Mouse (Mus musculus) cerebellum, adult 9-10 months (tissue): ENCODE measurements around the gene Muc20.
A peak's percentile ranks its signal among the peaks of the same experiment; 100 is the strongest.

Source experiments
- DNase-seq: peaks from one replicate; pipeline ENCODE4 v3.0.0; 2022

Gene Muc20

GRCm38 (mm10) chr16:32797426-32797689 lies at the start of gene Muc20:
TSS of gene Muc20 (minus strand) at chr16:32797435.
- no peak for DNase-seq

- DNase-seq = no peak
These were observed 34.3 kb upstream of the Muc20 start for GRCm38 (mm10) chr16:32831501-32831900.

GRCm38 (mm10) chr16:32829104-32829503 lies 31.9 kb upstream of the Muc20 start:
- no peak for DNase-seq

GRCm38 (mm10) chr16:32826521-32826920 lies 29.3 kb upstream of the Muc20 start:
- DNase-seq = no peak

- DNase-seq = no peak
These were observed 28.1 kb upstream of the Muc20 start for GRCm38 (mm10) chr16:32825380-32825779.

- no peak for DNase-seq
These were observed 26.8 kb upstream of the Muc20 start for GRCm38 (mm10) chr16:32824061-32824460.

- DNase-seq = no peak
These were observed 26.3 kb upstream of the Muc20 start for GRCm38 (mm10) chr16:32823487-32823886.

- no peak for DNase-seq
These were observed 25.6 kb upstream of the Muc20 start for GRCm38 (mm10) chr16:32822881-32823280.

- no peak for DNase-seq
These were observed 25.2 kb upstream of the Muc20 start for GRCm38 (mm10) chr16:32822450-32822827.

GRCm38 (mm10) chr16:32821772-32822449 lies 24.7 kb upstream of the Muc20 start:
- DNase-seq = no peak

- DNase-seq = no peak
These were observed 21.2 kb upstream of the Muc20 start for GRCm38 (mm10) chr16:32818441-32818840.

GRCm38 (mm10) chr16:32818036-32818435 lies 20.8 kb upstream of the Muc20 start:
- DNase-seq = no peak

- DNase-seq = no peak
These were observed 17.9 kb upstream of the Muc20 start for GRCm38 (mm10) chr16:32815160-32815605.

GRCm38 (mm10) chr16:32814539-32814938 lies 17.3 kb upstream of the Muc20 start:
- DNase-seq = peak; percentile 42

- no peak for DNase-seq
These were observed 16.5 kb upstream of the Muc20 start for GRCm38 (mm10) chr16:32813771-32814170.

GRCm38 (mm10) chr16:32813362-32813761 lies 16.1 kb upstream of the Muc20 start:
- DNase-seq = no peak

- DNase-seq = peak; percentile 79
These were observed 15.7 kb upstream of the Muc20 start for GRCm38 (mm10) chr16:32812888-32813361.

GRCm38 (mm10) chr16:32810321-32810720 lies 13.1 kb upstream of the Muc20 start, which contains the start of gene Smbd1:
TSS of gene Smbd1 (minus strand) at chr16:32810477.
- DNase-seq = no peak

GRCm38 (mm10) chr16:32807408-32808185 lies 10.4 kb upstream of the Muc20 start:
- DNase-seq = no peak

- no peak for DNase-seq
These were observed 7.9 kb upstream of the Muc20 start for GRCm38 (mm10) chr16:32805151-32805550.

- no peak for DNase-seq
These were observed 6.7 kb upstream of the Muc20 start for GRCm38 (mm10) chr16:32803901-32804300.

- peak; percentile 50 for DNase-seq
These were observed 6.1 kb upstream of the Muc20 start for GRCm38 (mm10) chr16:32803252-32803853.

GRCm38 (mm10) chr16:32796676-32797425 lies 384 bp downstream of the Muc20 start:
- no peak for DNase-seq
